Mouse (Mus musculus) brain, adult 2 months (tissue): ENCODE measurements at regions not wholly inside any gene's neighbourhood (a gene's known extent, or its start where the extent isn't known, plus 50 kb on each side); places are given as distances from the start of the nearest gene placed in this dataset.

Experiments used
- DNase-seq: peaks from one replicate; pipeline ENCODE4 v3.0.0; 2011; ENCODE audit warnings: low read depth, low spot score

DNA sequence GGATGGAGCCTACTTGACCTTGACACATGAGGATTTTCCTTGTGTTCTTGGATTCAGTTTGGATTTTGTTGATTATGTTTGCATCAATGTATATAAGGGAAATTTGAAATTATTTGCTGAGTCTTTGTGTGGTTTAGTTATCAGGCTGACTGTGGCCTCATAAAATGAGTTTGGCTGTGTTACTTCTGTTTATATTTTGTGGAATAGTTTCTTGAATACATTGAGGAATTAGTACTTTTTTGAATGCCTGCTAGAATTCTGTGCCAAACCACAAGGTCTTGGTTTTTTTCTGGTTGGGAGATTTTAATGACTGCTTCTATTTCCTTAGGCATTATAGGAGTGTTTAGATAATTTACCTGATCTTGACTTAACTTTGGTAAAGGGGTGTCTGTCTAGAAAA lies 1018.5 kb downstream of the Zpld1 start:
- DNase-seq = no peak

GRCm38 (mm10) chr16:54263853-54264252 lies 1033.9 kb downstream of the Zpld1 start:
- DNase-seq = peak; percentile 9

GRCm38 (mm10) chr16:54259260-54259659 lies 1038.5 kb downstream of the Zpld1 start:
- no peak for DNase-seq

GRCm38 (mm10) chr16:54246883-54247282 lies 1050.9 kb downstream of the Zpld1 start:
- peak; percentile 11 for DNase-seq

DNA sequence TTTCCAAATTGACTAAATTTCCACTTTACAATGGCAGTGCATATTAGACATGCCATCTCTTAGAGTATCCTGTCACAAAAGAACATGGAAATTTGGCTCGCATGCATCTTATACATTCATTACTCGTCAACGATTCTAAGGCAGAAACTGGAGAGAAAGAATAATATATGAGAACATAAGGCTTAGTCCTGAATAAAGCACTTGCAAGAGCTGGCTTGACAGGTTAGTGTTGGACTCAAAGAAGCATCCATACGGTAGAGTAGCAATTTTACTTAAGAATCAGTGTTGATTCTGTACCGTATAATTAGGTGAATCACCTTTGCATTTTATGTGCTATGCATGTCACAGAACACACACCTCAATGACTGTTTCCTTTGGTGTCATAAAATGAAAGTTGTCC lies 1051.4 kb downstream of the Zpld1 start:
- DNase-seq = no peak

DNA sequence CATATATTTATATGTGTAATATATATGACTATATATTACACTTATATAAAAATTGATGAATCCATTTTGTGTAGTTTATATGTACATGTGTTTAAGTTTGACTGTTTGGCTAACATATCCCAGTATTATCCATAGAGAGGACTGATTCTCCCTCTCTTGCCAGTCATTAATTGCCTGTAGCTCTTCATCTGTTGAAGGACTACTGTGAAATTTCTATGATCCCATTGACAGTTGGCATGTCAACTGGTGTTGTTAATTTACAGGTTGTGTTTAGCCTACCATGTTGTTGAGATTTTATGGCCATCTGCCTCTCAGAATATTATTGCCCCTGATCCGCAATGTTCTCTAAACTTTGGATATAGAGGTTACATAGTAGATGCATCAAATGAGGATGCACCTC lies 1058.3 kb downstream of the Zpld1 start:
- DNase-seq = no peak

GRCm38 (mm10) chr16:54229445-54230208 lies 1068.2 kb downstream of the Zpld1 start:
- DNase-seq = no peak

GRCm38 (mm10) chr16:54226149-54226548 lies 1071.6 kb downstream of the Zpld1 start:
- peak; percentile 31 for DNase-seq

GRCm38 (mm10) chr16:54195205-54195604 lies 1102.6 kb downstream of the Zpld1 start:
- DNase-seq = no peak

DNA sequence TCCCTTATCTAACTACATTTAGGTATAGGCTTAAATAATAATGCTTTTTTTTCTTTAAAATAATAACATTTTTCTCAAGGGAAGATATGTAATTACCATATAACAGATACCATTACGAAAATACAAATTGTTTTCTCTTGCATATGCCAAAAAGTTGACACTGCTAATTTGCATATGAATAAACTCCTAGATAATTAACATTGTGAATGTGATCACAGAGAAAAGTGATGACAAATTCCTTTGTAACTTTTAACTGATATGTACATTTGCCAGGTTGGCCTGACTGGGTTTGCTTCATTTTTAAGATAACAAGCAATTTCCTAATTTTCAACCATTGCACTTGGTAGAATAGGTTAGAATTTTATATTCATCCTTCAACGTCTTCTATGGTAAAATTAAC lies 1103.1 kb downstream of the Zpld1 start:
- DNase-seq = no peak
